Mouse (Mus musculus): Measurements from ENCODE around the gene Phf21b.

- no peak for TF ChIP-seq CTCF (IDR thresholded peaks at IDR 0.05; ENCODE audit: extremely low read depth, insufficient read length, insufficient replicate concordance, low read depth, low read length)
- no peak for TF ChIP-seq POLR2A (IDR thresholded peaks at IDR 0.05; ENCODE audit: low read depth, low read length)
Observed at GRCm38 (mm10) chr15:84856006-84856995, at the start of gene Phf21b.

Measured in small intestine, adult 2 months (tissue).